Mouse (Mus musculus) left cerebral cortex, adult 18-20 months (tissue): ENCODE results near the gene Gm16867. TPM values are rescaled to one million over a fixed set of nuclear protein-coding genes. Genes with fewer than 3 reads are reported as not detected.
"Not testable (repeated sequence)": the region's sequence is repeated elsewhere in the genome, so short reads cannot be mapped to it uniquely, and the experiment has no call there.

Experiments
- DNase-seq, 2 experiments: peaks; one replicate each; pipeline ENCODE4 v3.0.0; 2021 to 2022; ENCODE audit warnings: low spot score in 2 of 2, mixed read lengths in 1 of 2
- long read RNA-seq, 2 experiments: library from polyadenylated mRNA; stranded (forward); transcript quantifications; one replicate each; pipeline ENCODE4 v2.0.0; 2021
- total RNA-seq, 2 experiments: library from RNA; stranded (reverse); gene quantifications; 2 replicates each; pipeline ENCODE4 v1.2.3; 2021

Gm16867 gene
- total RNA-seq, result 10 to 100 TPM in 1 of 2 experiments, 1 to 10 TPM in 1; 8.6 to 10.1 TPM
- long read RNA-seq, experiment 1, partial matches to known transcripts, result 0 of 9 reads
- long read RNA-seq, experiment 1, other reads (novel, unspliced or antisense), result 5 of 9 reads
- long read RNA-seq, experiment 2, transcript Gm16867-205 (3 exons, 3,593 nt), result major isoform, 6 of 6 reads
- long read RNA-seq, experiment 2, partial matches to known transcripts, result 0 of 6 reads
- long read RNA-seq, experiment 2, other reads (novel, unspliced or antisense), result 0 of 6 reads

- not testable (repeated sequence) for DNase-seq
Observed at GRCm38 (mm10) chr14:69503174-69503573, at the start of gene Gm16867. Gene Gm16867, minus strand, starts transcription at chr14:69503362.

- DNase-seq, result not testable (repeated sequence)
Observed at GRCm38 (mm10) chr14:69547310-69547709, 44.1 kb upstream of the Gm16867 start.

GRCm38 (mm10) chr14:69545052-69545451, 41.9 kb upstream of the Gm16867 start:
- not testable (repeated sequence) for DNase-seq

GRCm38 (mm10) chr14:69544033-69544432, 40.9 kb upstream of the Gm16867 start:
- not testable (repeated sequence) for DNase-seq

GRCm38 (mm10) chr14:69542695-69543094, 39.5 kb upstream of the Gm16867 start:
- DNase-seq, result not testable (repeated sequence)

- DNase-seq, result not testable (repeated sequence)
Observed at GRCm38 (mm10) chr14:69540113-69540512, 37.0 kb upstream of the Gm16867 start.

GRCm38 (mm10) chr14:69536539-69536938, 33.4 kb upstream of the Gm16867 start:
- DNase-seq, result not testable (repeated sequence)

GRCm38 (mm10) chr14:69526202-69526601, 23.0 kb upstream of the Gm16867 start:
- DNase-seq, result not testable (repeated sequence)

- DNase-seq, result not testable (repeated sequence)
Observed at GRCm38 (mm10) chr14:69523001-69523400, 19.8 kb upstream of the Gm16867 start.

- DNase-seq, result not testable (repeated sequence)
Observed at GRCm38 (mm10) chr14:69520810-69521209, 17.6 kb upstream of the Gm16867 start.

GRCm38 (mm10) chr14:69512449-69512848, 9.3 kb upstream of the Gm16867 start, which contains the start of gene Gm27179:
Gene Gm27179, minus strand, starts transcription at chr14:69512549.
- not testable (repeated sequence) for DNase-seq

- not testable (repeated sequence) for DNase-seq
Observed at GRCm38 (mm10) chr14:69507000-69507399, 3.8 kb upstream of the Gm16867 start.

- not testable (repeated sequence) for DNase-seq
Observed at GRCm38 (mm10) chr14:69502440-69503150, 567 bp downstream of the Gm16867 start.

GRCm38 (mm10) chr14:69496259-69496658, 6.9 kb downstream of the Gm16867 start:
- DNase-seq, result not testable (repeated sequence)

- not testable (repeated sequence) for DNase-seq
Observed at GRCm38 (mm10) chr14:69494946-69495345, 8.2 kb downstream of the Gm16867 start.

GRCm38 (mm10) chr14:69494522-69494921, 8.6 kb downstream of the Gm16867 start:
- not testable (repeated sequence) for DNase-seq

GRCm38 (mm10) chr14:69488001-69488400, 15.2 kb downstream of the Gm16867 start:
- not testable (repeated sequence) for DNase-seq

GRCm38 (mm10) chr14:69485466-69486135, 17.6 kb downstream of the Gm16867 start:
- DNase-seq, result not testable (repeated sequence)

- not testable (repeated sequence) for DNase-seq
Observed at GRCm38 (mm10) chr14:69473941-69474646, 29.1 kb downstream of the Gm16867 start.

- not testable (repeated sequence) for DNase-seq
Observed at GRCm38 (mm10) chr14:69473322-69473721, 29.8 kb downstream of the Gm16867 start.
